Mouse (Mus musculus) small intestine, adult 2 months (tissue): ENCODE measurements around the gene Ccser1. TPM values are rescaled to one million over a fixed set of nuclear protein-coding genes. Genes with fewer than 3 reads are reported as not detected.

Source experiments
- H3K27ac ChIP-seq: fragments of 200-500 bp; 2 replicates; pipeline ENCODE4 v1.5.1; 2012; ENCODE audit warnings: low read depth, low read length, control low read depth, inconsistent platforms; ENCODE audit not compliant: insufficient read depth
- H3K27me3 ChIP-seq: fragments of 200-500 bp; 2 replicates; pipeline ENCODE4 v1.6.1; 2012; ENCODE audit warnings: mild to moderate bottlenecking, moderate library complexity, low read length, inconsistent platforms; ENCODE audit not compliant: control insufficient read depth, insufficient read depth
- H3K36me3 ChIP-seq: fragments of 200-500 bp; 2 replicates; pipeline ENCODE4 v1.6.1; 2012; ENCODE audit warnings: mild to moderate bottlenecking, low read length, control low read depth, inconsistent platforms; ENCODE audit not compliant: control insufficient read depth, insufficient read depth
- H3K4me1 ChIP-seq: fragments of 200-500 bp; 2 replicates; pipeline ENCODE4 v1.6.1; 2012; ENCODE audit warnings: low read length, inconsistent platforms, mixed read lengths; ENCODE audit not compliant: control insufficient read depth, insufficient read depth, insufficient read length
- H3K4me3 ChIP-seq: fragments of 200-500 bp; 2 replicates; pipeline ENCODE4 v1.5.1; 2012; ENCODE audit warnings: low read depth, mild to moderate bottlenecking, control low read depth, inconsistent platforms, low read length, moderate library complexity
- CTCF ChIP-seq: fragments of 200-500 bp; IDR thresholded peaks from 2 replicates; pipeline ENCODE4 v1.5.1; 2012; ENCODE audit warnings: low read depth, mild to moderate bottlenecking, control low read depth, inconsistent platforms, low read length, moderate library complexity, mixed read lengths; ENCODE audit not compliant: insufficient replicate concordance, insufficient read length; ENCODE audit errors: extremely low read depth
- POLR2A ChIP-seq: fragments of 200-500 bp; IDR thresholded peaks from 2 replicates; pipeline ENCODE4 v1.6.1; 2012; ENCODE audit warnings: low read depth, mild to moderate bottlenecking, control low read depth, inconsistent platforms, low read length, moderate library complexity
- WGBS: fragments of 180-500 bp; shearing (Covaris S2); methylation state at CpG from one replicate; pipeline ENCODE4 v1.1.7; 2018; 5-methylcytosine and 5-hydroxymethylcytosine counted together
- polyA plus RNA-seq: library from polyadenylated mRNA; depleted of rRNA; stranded (reverse); fragments of >200 nt; gene quantifications from 2 replicates; pipeline ENCODE4 v1.2.3, GENCODE M21; 2012

Ccser1 gene
- polyA plus RNA-seq, 1 experiment, result 2.4 TPM

- H3K4me1 ChIP-seq, result no peaks in the 10 kb centered on the region
- no peak overlapping the region for H3K4me3 ChIP-seq
- no peak overlapping the region for H3K27ac ChIP-seq
- H3K36me3 ChIP-seq, result no peaks in the 10 kb centered on the region
- TF ChIP-seq POLR2A (no peak), CTCF (no peak)
- no peaks in the 10 kb centered on the region for H3K27me3 ChIP-seq
- WGBS, result 29% methylated on average over 3 of the region's 3 CpGs
These were observed 983.7 kb downstream of the Ccser1 start for GRCm38 (mm10) chr6:62163826-62164225.

DNA sequence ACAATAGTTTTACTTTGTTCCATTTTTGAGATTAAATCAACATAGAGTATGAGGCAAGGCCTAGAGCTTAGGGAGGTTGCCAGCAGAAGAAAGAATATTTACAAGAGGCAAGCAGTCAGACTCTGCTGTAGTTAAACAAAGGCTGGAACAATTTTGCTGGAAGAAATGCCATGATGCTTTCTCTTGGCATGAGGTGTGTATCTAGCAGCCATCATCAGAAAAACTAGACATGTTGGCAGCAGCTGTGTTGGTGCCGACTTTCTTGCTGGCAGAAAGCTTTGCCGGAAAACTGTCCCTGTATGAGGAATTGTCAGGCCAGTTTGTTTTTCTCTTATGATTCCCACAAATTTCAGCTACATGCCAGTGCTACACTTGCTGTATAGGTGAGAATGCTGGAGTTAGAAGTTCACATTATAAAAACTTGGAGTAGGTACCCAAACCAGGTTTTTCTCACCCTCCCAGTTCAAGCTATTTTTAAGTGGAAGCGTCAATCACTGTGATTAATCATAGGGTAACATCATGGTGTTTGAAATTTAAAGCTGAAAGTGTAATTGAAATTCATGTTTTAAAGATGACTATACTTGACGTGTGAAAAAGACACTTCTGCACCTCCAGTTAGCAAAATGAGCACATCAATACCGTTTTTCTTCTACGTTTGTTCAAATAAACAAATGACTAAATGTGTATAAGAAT lies 1016.5 kb downstream of the Ccser1 start:
- WGBS, result 80% methylated on average over 6 of the region's 6 CpGs
- no peak overlapping the region for H3K27ac ChIP-seq
- no peak for TF ChIP-seq CTCF
- no peak for TF ChIP-seq POLR2A

GRCm38 (mm10) chr6:62198768-62199167 lies 1018.6 kb downstream of the Ccser1 start:
- no peak for TF ChIP-seq POLR2A
- TF ChIP-seq CTCF, result no peak
- Histone ChIP-seq H3K27me3 (no peaks in the 10 kb centered on the region), H3K4me3 (no peak overlapping the region), H3K36me3 (no peaks in the 10 kb centered on the region), H3K4me1 (no peaks in the 10 kb centered on the region), H3K27ac (no peak overlapping the region)
- WGBS, result 66% methylated on average over 6 of the region's 6 CpGs

More for the DNA sequence above, 1016.5 kb downstream of the Ccser1 start:
- no peaks in the 10 kb centered on the region for H3K36me3 ChIP-seq
- H3K27me3 ChIP-seq, result no peaks in the 10 kb centered on the region
- H3K4me3 ChIP-seq, result no peak overlapping the region
- no peaks in the 10 kb centered on the region for H3K4me1 ChIP-seq

- Histone ChIP-seq H3K27ac (no peak overlapping the region), H3K27me3 (no peaks in the 10 kb centered on the region), H3K36me3 (no peaks in the 10 kb centered on the region), H3K4me3 (no peak overlapping the region), H3K4me1 (no peaks in the 10 kb centered on the region)
- WGBS, result 53% methylated on average over 2 of the region's 2 CpGs
- TF ChIP-seq POLR2A (no peak), CTCF (no peak)
These were observed 1024.9 kb downstream of the Ccser1 start for GRCm38 (mm10) chr6:62205013-62205412.

GRCm38 (mm10) chr6:62221856-62222255 lies 1041.7 kb downstream of the Ccser1 start:
- 10% methylated on average over 1 of the region's 1 CpGs for WGBS
- TF ChIP-seq CTCF, result no peak
- no peak for TF ChIP-seq POLR2A
- no peak overlapping the region for H3K4me3 ChIP-seq
- H3K4me1 ChIP-seq, result no peaks in the 10 kb centered on the region
- no peaks in the 10 kb centered on the region for H3K27me3 ChIP-seq
- H3K27ac ChIP-seq, result no peak overlapping the region
- no peaks in the 10 kb centered on the region for H3K36me3 ChIP-seq

DNA sequence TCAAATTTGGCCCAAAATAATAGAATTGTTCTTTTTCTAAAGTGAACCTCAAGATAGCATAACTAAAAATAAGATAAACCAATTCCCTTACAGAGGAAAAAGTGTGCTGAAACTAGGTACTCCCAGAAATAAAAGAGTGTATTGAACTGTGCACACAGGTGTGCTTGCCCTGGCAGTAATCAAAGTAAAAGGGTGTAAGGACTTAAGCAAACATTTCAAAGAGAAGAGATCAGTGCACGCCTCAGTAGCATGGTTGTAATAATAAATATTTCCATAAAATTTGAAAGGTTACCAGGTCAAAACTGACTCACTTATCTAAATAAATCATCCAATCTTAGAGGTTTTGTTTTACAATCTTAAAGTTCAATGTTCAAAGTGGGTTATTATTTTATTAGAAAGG lies 1083.8 kb downstream of the Ccser1 start:
- no peak overlapping the region for H3K4me3 ChIP-seq
- no peaks in the 10 kb centered on the region for H3K4me1 ChIP-seq
- TF ChIP-seq POLR2A, result no peak
- TF ChIP-seq CTCF, result no peak
- no peaks in the 10 kb centered on the region for H3K36me3 ChIP-seq
- 16% methylated on average over 1 of the region's 1 CpGs for WGBS
- no peak overlapping the region for H3K27ac ChIP-seq
- no peaks in the 10 kb centered on the region for H3K27me3 ChIP-seq

DNA sequence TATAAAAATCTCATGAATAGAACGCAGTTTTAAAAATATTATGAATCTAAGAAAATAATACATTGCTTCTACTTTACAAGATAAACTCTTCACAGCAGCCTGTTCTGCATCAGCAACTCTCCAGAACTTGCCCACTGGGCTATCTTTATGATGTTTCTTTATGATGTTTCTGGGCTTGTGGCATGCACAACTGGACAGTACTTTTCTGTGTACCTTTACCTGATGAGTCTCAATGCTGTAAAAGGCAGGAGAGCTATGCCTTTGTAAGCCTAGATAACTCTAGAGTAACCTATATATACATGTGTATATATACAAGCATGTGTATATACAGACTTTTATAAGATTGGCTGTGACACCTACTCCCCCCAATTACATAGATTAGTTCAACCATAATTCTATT lies 1084.4 kb downstream of the Ccser1 start:
- no peak overlapping the region for H3K27ac ChIP-seq
- H3K27me3 ChIP-seq, result no peaks in the 10 kb centered on the region
- no peaks in the 10 kb centered on the region for H3K4me1 ChIP-seq
- no peaks in the 10 kb centered on the region for H3K36me3 ChIP-seq
- WGBS, result 27% methylated on average over 1 of the region's 1 CpGs
- TF ChIP-seq CTCF, result no peak
- TF ChIP-seq POLR2A, result no peak
- no peak overlapping the region for H3K4me3 ChIP-seq
